Comparison of ENCODE assay signal across 8 mouse cellular contexts in genomic region chr4:89294486-89295440, GRCm38 (mm10). TPM values are rescaled to one million over a fixed set of nuclear protein-coding genes. Genes with fewer than 3 reads are reported as not detected.
DNase-seq lines count a peak whose midpoint lies in the region; ATAC-seq lines count a peak whose summit lies in the region.

Cdkn2a (minus strand) TSS chr4:89294653.

- DNase-seq in MN1 (ENCODE audit: low spot score), result peak; percentile 92
- DNase-seq in brain, adult 2 months (ENCODE audit: low read depth, low spot score), result peak; percentile 50
- DNase-seq in frontal cortex, postnatal 14 days (ENCODE audit: low spot score in 2 of 2), result peak; percentile 13 to 25
- peak; percentile 78 for DNase-seq in hindbrain, embryonic 10.5 days (ENCODE audit: low spot score)
- peak; percentile 21 for DNase-seq in layer of hippocampus, adult 9-11 months
- peak; percentile 22 for DNase-seq in ovary, postnatal 14 days (ENCODE audit: low spot score)
- DNase-seq in thymus, postnatal 4 days, result peak; percentile 65

- peaks cover 21% of the 10 kb centered on the region for H3K4me1 ChIP-seq in hindbrain, embryonic 10.5 days (replicated peaks)
- peaks cover 6% of the 10 kb centered on the region; the same call in 1 of the 2 replicates for H3K4me1 ChIP-seq in lung, embryonic 16.5 days (replicated peaks; ENCODE audit: control insufficient read depth, insufficient read depth, low read length)

- H3K4me2 ChIP-seq in lung, embryonic 16.5 days (ENCODE audit: low read depth, low read length), result peak within 1 kb of the TSS; percentile 96

- H3K36me3 ChIP-seq in hindbrain, embryonic 10.5 days, result no peaks in the 10 kb centered on the region
- no peaks in the 10 kb centered on the region for H3K36me3 ChIP-seq in lung, embryonic 16.5 days (ENCODE audit: control insufficient read depth, insufficient read depth, low read length)

- WGBS in hindbrain, embryonic 10.5 days, result under 1% methylated on average over 117 of the region's 117 CpGs
- under 1% methylated on average over 96 of the region's 117 CpGs for WGBS in lung, embryonic 16.5 days

- ATAC-seq in lung, embryonic 16.5 days (ENCODE audit: low read depth), result peak; percentile 87

- H3K4me3 ChIP-seq in hindbrain, embryonic 10.5 days, result peak within 1 kb of the TSS; percentile 66
- H3K4me3 ChIP-seq in lung, embryonic 16.5 days (ENCODE audit: low read length), result peak within 1 kb of the TSS; percentile 72

- H3K27me3 ChIP-seq in hindbrain, embryonic 10.5 days (ENCODE audit: insufficient read depth, poor library complexity, severe bottlenecking), result peaks cover 100% of the 10 kb centered on the region
- peaks cover 80% of the 10 kb centered on the region for H3K27me3 ChIP-seq in lung, embryonic 16.5 days (ENCODE audit: control insufficient read depth, insufficient read depth, low read depth, low read length)

- H3K9me3 ChIP-seq in hindbrain, embryonic 10.5 days, result no peaks in the 10 kb centered on the region
- no peaks in the 10 kb centered on the region for H3K9me3 ChIP-seq in lung, embryonic 16.5 days (ENCODE audit: control insufficient read depth, low read length)

- peak within 1 kb of the TSS; percentile 69 for H3K9ac ChIP-seq in lung, embryonic 16.5 days (ENCODE audit: low read length)

- peak within 1 kb of the TSS; percentile 35; the same call in 1 of the 2 replicates for H3K27ac ChIP-seq in hindbrain, embryonic 10.5 days
- H3K27ac ChIP-seq in lung, embryonic 16.5 days (ENCODE audit: low read length), result no peak within 1 kb of the TSS

RNA-seq across cellular contexts. Expression of gene Cdkn2a, which starts in this region (rescaled TPM):
- not detected in 2 replicates for polyA plus RNA-seq in hindbrain, embryonic 10.5 days (2016; fragmentation: Nextera tagmentation; extraction: Ambion mirVana)
- not detected in 2 replicates for polyA plus RNA-seq in lung, embryonic 16.5 days (2015; fragmentation: Nextera tagmentation; extraction: Ambion mirVana)

Comparison
In these comparisons a context has a peak if more than half of its experiments do, and no peak if none do; other contexts are left out.
1. Peak in DNase-seq, H3K4me3 ChIP-seq and H3K27ac ChIP-seq in hindbrain, embryonic 10.5 days; RNA of the gene not detected or under 1 TPM.
2. Peak in ATAC-seq, H3K4me3 ChIP-seq, H3K9ac ChIP-seq and H3K4me2 ChIP-seq in lung, embryonic 16.5 days; RNA of the gene not detected or under 1 TPM.
3. DNase-seq: peak in every context shown above with its lines; median percentile 92 in MN1; 78 in hindbrain, embryonic 10.5 days; 65 in thymus, postnatal 4 days; 50 in brain, adult 2 months; 22 in ovary, postnatal 14 days; 21 in layer of hippocampus, adult 9-11 months; 19 in frontal cortex, postnatal 14 days.